Mouse (Mus musculus): Measurements from ENCODE around the gene Gm20716.

DNA sequence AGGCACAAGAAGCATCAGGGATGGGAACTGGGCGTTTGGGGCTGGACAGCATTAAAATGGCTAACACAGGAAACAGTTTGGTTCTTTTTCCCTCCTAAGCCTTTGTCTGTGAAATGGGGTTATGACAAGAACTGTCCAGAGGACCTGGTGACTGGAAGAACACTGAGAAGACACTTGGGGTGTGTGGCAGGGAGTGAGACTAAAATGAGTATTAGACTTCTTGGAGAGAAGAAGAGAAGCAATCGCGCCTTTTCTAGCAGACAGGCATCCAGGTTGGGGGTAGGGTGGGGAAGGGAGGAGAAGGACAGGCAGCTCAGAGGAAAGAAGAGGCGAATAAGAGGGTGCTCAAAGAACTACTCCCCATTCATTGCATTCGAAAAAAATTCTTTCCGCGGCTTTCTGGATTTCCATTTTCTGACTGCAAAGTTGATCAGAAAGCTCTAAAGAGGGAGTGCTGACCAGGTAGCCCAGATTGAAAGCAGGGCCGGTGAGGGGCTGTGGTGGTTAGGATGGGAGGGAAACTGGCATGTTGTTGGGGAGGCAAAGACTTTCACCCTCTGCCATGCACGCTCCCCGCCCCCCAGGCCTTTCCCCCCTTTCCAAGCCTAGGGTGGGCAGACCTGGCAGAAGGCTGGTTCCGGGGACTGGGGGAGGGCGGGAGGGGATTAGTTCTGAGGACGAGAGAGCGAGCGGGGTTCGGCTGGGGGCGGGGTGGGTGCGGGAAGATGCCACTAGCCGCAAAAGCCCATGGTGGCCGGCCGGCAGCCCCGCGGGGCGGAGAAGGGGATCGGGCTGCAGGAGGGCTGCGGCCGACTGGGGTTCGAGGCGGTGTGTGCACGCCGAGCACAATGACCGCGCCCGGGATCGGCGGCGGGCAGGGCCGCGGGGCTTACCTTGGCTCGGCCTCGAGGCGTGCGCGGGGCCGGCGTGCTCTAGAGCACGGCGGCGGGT, 24.2 kb downstream of the Gm20716 start:
- TF ChIP-seq POLR2A (IDR thresholded peaks at IDR 0.05; ENCODE audit: control insufficient read depth, low read depth, low read length) (no peak), CTCF (IDR thresholded peaks at IDR 0.05; ENCODE audit: control insufficient read depth, insufficient read depth, insufficient replicate concordance, low read depth, low read length) (no peak)

All from testis, adult 2 months (tissue).